Mouse (Mus musculus) heart, postnatal 0 days (tissue): ENCODE measurements around the gene Nol4l. TPM values are rescaled to one million over a fixed set of nuclear protein-coding genes. Genes with fewer than 3 reads are reported as not detected.

Source experiments
- ATAC-seq: fragments of 200-750 bp; cut with Nextera tagmentation; 2 replicates; pipeline ENCODE4 v1.8.0; 2017; ENCODE audit warnings: low read depth, moderate number of reproducible peaks, moderate library complexity; ENCODE audit not compliant: insufficient read depth
- DNase-seq: peaks from one replicate; pipeline ENCODE4 v3.0.0-alpha.2; 2016; ENCODE audit warnings: low spot score
- H3K27ac ChIP-seq: fragments of 300-500 bp; sonication (generic); 2 replicates; pipeline ENCODE4 v1.5.1; 2014; ENCODE audit warnings: low read depth, mild to moderate bottlenecking
- H3K27me3 ChIP-seq: fragments of 300-500 bp; sonication (generic); 2 replicates; pipeline ENCODE4 v1.6.1; 2014; ENCODE audit warnings: low read length, mixed read lengths; ENCODE audit not compliant: control insufficient read depth, insufficient read depth
- H3K36me3 ChIP-seq: fragments of 300-500 bp; sonication (generic); replicated peaks from 2 replicates; pipeline ENCODE4 v1.6.1; 2014; ENCODE audit warnings: low read length, mixed read lengths; ENCODE audit not compliant: control insufficient read depth, insufficient read depth
- H3K4me1 ChIP-seq: fragments of 300-500 bp; sonication (generic); 2 replicates; pipeline ENCODE4 v1.6.1; 2014; ENCODE audit warnings: antibody characterized with exemption; ENCODE audit not compliant: control insufficient read depth, insufficient read depth
- H3K4me2 ChIP-seq: fragments of 300-500 bp; sonication (generic); 2 replicates; pipeline ENCODE4 v1.6.1; 2014; ENCODE audit warnings: low read depth, mild to moderate bottlenecking, low read length, moderate library complexity
- H3K4me3 ChIP-seq: fragments of 300-500 bp; sonication (generic); 2 replicates; pipeline ENCODE4 v1.5.1; 2014; ENCODE audit warnings: low read depth, low read length
- H3K9ac ChIP-seq: fragments of 300-500 bp; sonication (generic); replicated peaks from 2 replicates; pipeline ENCODE4 v1.6.1; 2014; ENCODE audit warnings: low read depth, low read length, mixed read lengths
- H3K9me3 ChIP-seq: fragments of 300-500 bp; sonication (generic); replicated peaks from 2 replicates; pipeline ENCODE4 v1.6.1; 2016; ENCODE audit warnings: low read length; ENCODE audit not compliant: control insufficient read depth
- CTCF ChIP-seq: IDR thresholded peaks from 2 replicates; pipeline ENCODE4 v1.5.1; 2016; ENCODE audit warnings: antibody characterized with exemption, control low read depth, low read depth
- EP300 ChIP-seq: IDR thresholded peaks from 2 replicates; pipeline ENCODE4 v1.6.1; 2016; ENCODE audit warnings: antibody characterized with exemption, low read depth
- WGBS: fragments of 180-500 bp; shearing (Covaris S2); extraction: QIAGEN DNeasy Blood & Tissue Kit; methylation state at CpG from one replicate; pipeline ENCODE4 v1.1.7; 2014; 5-methylcytosine and 5-hydroxymethylcytosine counted together
- polyA plus RNA-seq: library from polyadenylated mRNA; unstranded; fragments of >200 nt; fragmentation: Nextera tagmentation; extraction: Ambion mirVana; gene quantifications from 2 replicates; pipeline ENCODE4 v1.2.1, GENCODE M21; 2015
- total RNA-seq: library from RNA; depleted of rRNA; stranded (reverse); fragments of >200 nt; gene quantifications from 2 replicates; pipeline ENCODE4 v1.2.3, GENCODE M21; 2014; ENCODE audit warnings: low replicate concordance

The Nol4l gene
- total and polyA plus RNA-seq, 2 experiments from 2014 or later: 4.3 to 13.1 TPM

GRCm38 (mm10) chr2:153493781-153494292 is 35.9 kb downstream of the Nol4l start:
- ATAC-seq (peak; percentile 62), DNase-seq (no peak)
- Histone ChIP-seq H3K4me1 (peaks cover 37% of the 10 kb centered on the region), H3K9me3 (no peaks in the 10 kb centered on the region), H3K9ac (no peak overlapping the region), H3K27ac (peak overlapping the region; percentile 80), H3K4me3 (no peak overlapping the region), H3K4me2 (peak overlapping the region; percentile 99), H3K36me3 (no peaks in the 10 kb centered on the region), H3K27me3 (no peaks in the 10 kb centered on the region)
- TF ChIP-seq EP300: no peak; the same call in 1 of the 2 replicates
- TF ChIP-seq CTCF: no peak
- whole genome bisulfite sequencing: 8% methylated on average over 5 of the region's 6 CpGs

GRCm38 (mm10) chr2:153493393-153493731 is 36.4 kb downstream of the Nol4l start:
- no peak for DNase-seq
- TF ChIP-seq CTCF: no peak
- TF ChIP-seq EP300: no peak
- 22% methylated on average over 2 of the region's 2 CpGs for WGBS

GRCm38 (mm10) chr2:153492573-153493392 is 37.0 kb downstream of the Nol4l start, which contains the start of gene 4930404H24Rik:
Gene 4930404H24Rik (plus strand): TSS chr2:153492790.
- DNase-seq (peak; percentile 58), ATAC-seq (peak; percentile 54)
- peak within 1 kb of the TSS; percentile 80 for H3K27ac ChIP-seq
- H3K4me2 ChIP-seq: peak within 1 kb of the TSS; percentile 99
- no peaks in the 10 kb centered on the region for H3K9me3 ChIP-seq
- H3K27me3 ChIP-seq: no peaks in the 10 kb centered on the region
- H3K4me3 ChIP-seq: peak within 1 kb of the TSS; percentile 71
- H3K36me3 ChIP-seq: no peaks in the 10 kb centered on the region
- peak within 1 kb of the TSS; percentile 75 for H3K9ac ChIP-seq
- TF ChIP-seq EP300: no peak
- no peak for TF ChIP-seq CTCF
- 1% methylated on average over 53 of the region's 83 CpGs for WGBS
- H3K4me1 ChIP-seq: peaks cover 37% of the 10 kb centered on the region

More at GRCm38 (mm10) chr2:153493393-153493731, 36.4 kb downstream of the Nol4l start:
- no peak for ATAC-seq
- H3K9ac ChIP-seq: no peak overlapping the region
- H3K36me3 ChIP-seq: no peaks in the 10 kb centered on the region
- H3K9me3 ChIP-seq: no peaks in the 10 kb centered on the region
- H3K27me3 ChIP-seq: no peaks in the 10 kb centered on the region
- peak overlapping the region; percentile 99 for H3K4me2 ChIP-seq
- peak overlapping the region; percentile 71 for H3K4me3 ChIP-seq
- H3K27ac ChIP-seq: peak overlapping the region; percentile 80
- peaks cover 37% of the 10 kb centered on the region for H3K4me1 ChIP-seq

GRCm38 (mm10) chr2:153492179-153492517 is 37.6 kb downstream of the Nol4l start:
- peaks cover 37% of the 10 kb centered on the region for H3K4me1 ChIP-seq
- DNase-seq (no peak), ATAC-seq (peak; percentile 1; the same call in 1 of the 2 replicates)
- H3K27ac ChIP-seq: peak overlapping the region; percentile 47; the same call in 1 of the 2 replicates
- peak overlapping the region; percentile 71 for H3K4me3 ChIP-seq
- TF ChIP-seq EP300 (no peak), CTCF (no peak)
- no peaks in the 10 kb centered on the region for H3K36me3 ChIP-seq
- peak overlapping the region; percentile 99 for H3K4me2 ChIP-seq
- WGBS: under 1% methylated on average over 19 of the region's 24 CpGs
- no peaks in the 10 kb centered on the region for H3K27me3 ChIP-seq
- no peaks in the 10 kb centered on the region for H3K9me3 ChIP-seq
- H3K9ac ChIP-seq: peak overlapping the region; percentile 75

- ATAC-seq (no peak), DNase-seq (no peak)
- Histone ChIP-seq H3K9ac (peak overlapping the region; percentile 75; the same call in 1 of the 2 replicates), H3K27ac (no peak overlapping the region; the same call in 1 of the 2 replicates), H3K4me1 (peaks cover 36% of the 10 kb centered on the region), H3K9me3 (no peaks in the 10 kb centered on the region), H3K4me3 (peak overlapping the region; percentile 71), H3K27me3 (no peaks in the 10 kb centered on the region), H3K4me2 (peak overlapping the region; percentile 99), H3K36me3 (no peaks in the 10 kb centered on the region)
- TF ChIP-seq CTCF: no peak
- TF ChIP-seq EP300: no peak
- WGBS: 34% methylated on average over 18 of the region's 18 CpGs
Observed at GRCm38 (mm10) chr2:153491512-153492178, 38.1 kb downstream of the Nol4l start.
